Mouse (Mus musculus) small intestine, adult 2 months (tissue): ENCODE measurements around the gene Det1.

ENCODE experiments used
- CTCF ChIP-seq: fragments of 200-500 bp; IDR thresholded peaks from 2 replicates; pipeline ENCODE4 v1.5.1; 2012; ENCODE audit warnings: low read depth, mild to moderate bottlenecking, control low read depth, inconsistent platforms, low read length, moderate library complexity, mixed read lengths; ENCODE audit not compliant: insufficient replicate concordance, insufficient read length; ENCODE audit errors: extremely low read depth
- POLR2A ChIP-seq: fragments of 200-500 bp; IDR thresholded peaks from 2 replicates; pipeline ENCODE4 v1.6.1; 2012; ENCODE audit warnings: low read depth, mild to moderate bottlenecking, control low read depth, inconsistent platforms, low read length, moderate library complexity

DNA sequence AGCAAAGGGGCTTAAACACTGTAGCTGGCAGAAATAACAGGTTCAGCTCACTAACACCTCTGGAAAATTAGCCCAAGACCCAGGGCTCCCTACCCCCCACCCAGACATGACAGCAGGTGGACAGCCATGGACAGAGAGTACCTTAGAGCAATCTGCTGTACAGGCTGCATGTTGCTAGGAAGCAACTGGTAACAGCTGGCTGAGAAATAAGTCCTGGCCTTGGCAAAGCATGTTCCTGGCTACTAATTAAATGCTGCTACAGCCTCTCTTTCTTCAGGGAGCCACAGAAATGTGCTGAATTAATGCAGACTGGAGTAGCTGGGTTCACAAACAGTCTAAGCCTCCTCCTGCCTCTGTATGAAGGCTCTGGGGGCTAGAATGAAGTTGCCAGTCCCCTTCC, 32.3 kb downstream of the Det1 start:
- no peak for TF ChIP-seq CTCF
- no peak for TF ChIP-seq POLR2A
